Mouse (Mus musculus) left cerebral cortex, adult 18-20 months (tissue): ENCODE measurements around the gene Bola1. TPM values are rescaled to one million over a fixed set of nuclear protein-coding genes. Genes with fewer than 3 reads are reported as not detected.
A peak's percentile ranks its signal among the peaks of the same experiment; 100 is the strongest.

Experiments used
- DNase-seq, 2 experiments: peaks; one replicate each; pipeline ENCODE4 v3.0.0; 2021 to 2022; ENCODE audit warnings: low spot score in 2 of 2, mixed read lengths in 1 of 2
- microRNA-seq, 2 experiments: library from miRNA; unstranded; fragments of <30 nt; microRNA quantifications; one replicate each; pipeline ENCODE4 v1.2.0; 2021
- total RNA-seq, 2 experiments: library from RNA; stranded (reverse); gene quantifications; 2 replicates each; pipeline ENCODE4 v1.2.3; 2021

Bola1 gene
- total RNA-seq, 2 experiments from 2014 or later: 12.3 to 16.2 TPM

DNA sequence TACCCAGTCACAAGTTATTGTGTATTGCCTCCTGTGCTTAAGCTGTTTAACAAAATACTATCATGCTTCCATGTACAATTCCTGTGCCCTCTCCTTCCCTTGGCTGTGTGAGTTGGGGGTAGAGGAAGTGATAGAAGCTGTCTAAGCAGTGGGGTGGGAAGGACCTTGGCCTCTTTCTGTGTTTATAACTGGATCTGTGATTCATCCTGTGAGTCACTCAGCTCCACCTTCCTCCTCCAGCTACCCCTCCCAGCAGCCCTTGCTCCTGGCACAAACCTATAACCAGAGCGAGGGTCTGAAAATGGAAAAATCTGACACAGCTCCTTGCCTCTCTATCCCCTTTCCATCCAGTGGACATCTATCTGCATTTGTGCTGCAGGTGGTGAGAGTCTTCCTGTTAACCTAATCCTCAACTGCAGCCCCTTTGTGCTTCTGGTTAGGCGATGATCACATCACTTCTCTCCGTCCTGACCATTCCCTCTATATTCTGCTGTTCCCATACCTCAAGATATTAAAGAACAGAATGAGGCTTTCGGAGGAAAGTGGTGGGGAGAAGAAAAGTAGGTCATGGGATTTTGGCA lies 59.2 kb downstream of the Bola1 start:
- peak; percentile 44 to 63 for DNase-seq

DNA sequence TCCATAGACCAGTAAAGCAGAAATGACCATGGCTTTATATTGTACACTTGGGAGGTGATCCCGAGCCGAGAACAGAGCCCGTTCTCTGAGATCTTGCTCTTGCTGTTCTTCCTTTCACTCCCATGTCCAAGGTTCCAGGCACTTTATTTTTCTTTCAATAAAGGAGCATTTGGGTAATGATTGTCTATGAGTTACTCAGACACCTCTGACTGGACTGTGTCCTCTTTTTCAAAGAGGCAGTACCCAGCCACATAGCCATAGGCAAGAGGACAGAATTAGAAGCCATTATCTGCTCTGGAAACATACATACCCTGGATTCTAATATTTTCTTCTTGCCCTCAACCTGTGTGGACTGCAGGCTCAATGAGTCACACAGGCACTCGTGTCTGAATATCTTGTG lies 59.7 kb downstream of the Bola1 start:
- DNase-seq: no peak

DNA sequence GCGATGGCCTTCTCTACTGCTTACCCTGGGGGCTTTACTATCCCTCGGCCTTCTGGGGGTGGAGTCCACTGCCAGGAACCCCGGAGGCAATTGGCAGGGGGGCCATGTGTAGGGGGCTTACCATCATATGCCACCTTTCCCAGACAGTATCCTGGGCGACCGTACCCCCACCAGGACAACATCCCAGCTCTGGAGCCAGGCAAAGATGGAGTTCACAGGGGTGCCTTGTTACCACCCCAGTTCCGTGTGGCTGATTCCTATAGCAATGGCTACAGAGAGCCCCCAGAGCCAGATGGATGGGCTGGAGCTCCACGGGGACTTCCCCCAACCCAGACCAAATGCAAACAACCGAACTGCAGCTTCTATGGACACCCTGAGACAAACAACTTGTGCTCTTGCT lies 64.0 kb downstream of the Bola1 start:
- no peak for DNase-seq

DNA sequence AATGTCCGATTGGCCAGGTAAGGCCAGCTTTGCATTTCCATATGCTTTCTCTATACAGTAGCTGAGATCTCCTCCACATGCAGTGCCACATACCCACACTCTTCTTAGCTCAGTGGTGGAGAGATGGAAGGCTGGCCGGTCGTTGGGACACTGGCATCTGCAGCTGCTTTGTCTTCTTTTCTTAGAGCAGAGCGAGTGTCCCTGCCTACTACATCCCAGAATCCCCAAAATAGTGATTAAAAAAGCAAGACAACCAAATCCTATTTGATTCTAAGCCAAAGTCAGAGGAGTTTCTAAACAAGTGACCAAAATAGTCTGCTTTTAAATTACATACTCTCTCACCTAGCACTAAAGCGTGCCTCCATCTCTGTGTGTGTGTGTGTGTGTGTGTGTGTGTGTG lies 66.9 kb downstream of the Bola1 start:
- DNase-seq: peak in 1 of 2 experiments; percentile 36

DNA sequence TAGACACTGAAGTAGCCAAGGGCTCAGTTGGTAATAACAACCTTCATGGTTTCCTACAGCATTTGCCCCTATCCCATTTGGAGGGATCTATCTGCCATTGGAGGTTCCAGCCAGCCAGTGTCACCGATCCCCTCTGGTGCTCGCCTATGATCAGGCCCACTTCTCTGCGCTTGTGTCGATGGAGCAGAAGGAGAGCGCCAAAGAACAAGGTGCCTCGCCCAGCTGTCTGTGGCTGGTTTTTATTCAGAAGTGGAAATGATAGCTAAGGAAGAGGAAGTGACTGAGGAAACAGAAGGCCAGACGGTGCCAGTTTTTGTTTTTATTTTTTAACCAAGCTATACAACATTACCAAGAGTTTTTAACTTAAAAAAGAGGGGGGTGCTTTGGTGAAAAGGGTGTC lies 67.7 kb downstream of the Bola1 start:
- DNase-seq: no peak

DNA sequence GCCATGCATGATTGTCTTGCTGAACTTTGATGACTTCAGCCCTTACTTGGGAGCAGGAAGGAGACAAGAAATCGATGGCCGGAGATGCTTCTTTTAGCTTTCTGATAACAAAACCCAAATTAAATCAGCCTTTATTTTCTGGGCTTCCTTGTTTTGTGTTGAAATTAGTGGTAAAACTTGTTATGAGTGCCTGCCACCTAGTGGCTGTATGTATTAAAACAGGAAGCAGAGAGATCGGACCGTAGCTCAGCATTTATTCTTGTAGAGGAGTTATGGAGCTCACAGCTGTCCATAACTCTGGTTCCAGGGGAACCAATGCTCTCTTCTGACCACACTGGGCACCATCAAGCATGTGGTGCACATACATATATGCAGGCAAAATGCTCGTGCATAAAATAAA lies 71.6 kb downstream of the Bola1 start:
- peak; percentile 57 to 66 for DNase-seq

Small RNA genes within 50 kb of the gene (microRNA-seq; reads per million reads assigned to microRNA genes)
- 0 reads per million in 2 experiments for gene Gm44492
- gene Gm47311: 0 reads per million in 2 experiments
- gene Gm47313: 0 reads per million in 2 experiments

Other genes with a start within 250 kb of the Bola1 start
- gene Plekho1, start 223.7 kb downstream of the Bola1 start, total RNA-seq: 10 to 100 TPM; 73.6 to 81.9 TPM
- 10 to 100 TPM; 46.4 to 46.7 TPM for gene Vps45, start 161.2 kb downstream of the Bola1 start, total RNA-seq
- 10 to 100 TPM; 37.0 to 38.1 TPM for gene Otud7b, start 115.2 kb downstream of the Bola1 start, total RNA-seq
- 1 to 10 TPM; 6.9 to 8.5 TPM for gene Mtmr11, start 57.7 kb downstream of the Bola1 start, total RNA-seq
- gene Sf3b4, start 47.4 kb downstream of the Bola1 start, total RNA-seq: 10 to 100 TPM; 48.6 to 50.3 TPM
- gene Sv2a, start 38.6 kb downstream of the Bola1 start, total RNA-seq: 100 to 1,000 TPM; 429 to 445 TPM
- 10 to 100 TPM; 16.5 to 17.3 TPM for gene Hist2h2ab, start 156 bp upstream of the Bola1 start, total RNA-seq
- 10 to 100 TPM; 30.9 to 38.1 TPM for gene Hist2h2ac, start 1.2 kb upstream of the Bola1 start, total RNA-seq
- gene Hist2h2be, start 1.4 kb upstream of the Bola1 start, total RNA-seq: 1 to 10 TPM; 5.3 to 6.8 TPM
- 1 to 10 TPM; 3.8 to 4.1 TPM for gene Hist2h3c2, start 19.4 kb upstream of the Bola1 start, total RNA-seq
- 100 to 1,000 TPM; 239 to 244 TPM for gene Hist2h2aa2, start 20.6 kb upstream of the Bola1 start, total RNA-seq
- gene Hist2h2aa1, start 25.8 kb upstream of the Bola1 start, total RNA-seq: 1 to 10 TPM in 1 of 2 experiments, not detected in 1; 2.9 TPM
- gene Hist2h3c1, start 27.0 kb upstream of the Bola1 start, total RNA-seq: not detected
- 10 to 100 TPM; 36.9 to 40.6 TPM for gene Hist2h4, start 43.6 kb upstream of the Bola1 start, total RNA-seq
- 10 to 100 TPM; 51.9 to 52.0 TPM for gene Hist2h3b, start 48.9 kb upstream of the Bola1 start, total RNA-seq
- 100 to 1,000 TPM; 210 to 215 TPM for gene Hist2h2bb, start 50.0 kb upstream of the Bola1 start, total RNA-seq
- 1 to 10 TPM; 2.6 to 2.8 TPM for gene Fcgr1, start 74.3 kb upstream of the Bola1 start, total RNA-seq
- not detected for gene BC107364, start 232.6 kb upstream of the Bola1 start, total RNA-seq